Mouse (Mus musculus) left cerebral cortex, postnatal 4 days (tissue): Measurements from ENCODE around the gene Fhod1. TPM values are rescaled to one million over a fixed set of nuclear protein-coding genes. Genes with fewer than 3 reads are reported as not detected.
"Not testable (repeated sequence)": the region's sequence is repeated elsewhere in the genome, so short reads cannot be mapped to it uniquely, and the experiment has no call there.

Experiments used
- DNase-seq: peaks from one replicate; pipeline ENCODE4 v3.0.0-alpha.2; 2022
- intact Hi-C: fragments of 180-260 bp; cut with DNase I; formaldehyde crosslinking; loops from one replicate; pipeline ENCODE4 v1.15.1; 2025
- total RNA-seq, 2 experiments: library from RNA; stranded (reverse); gene quantifications; 2 replicates each; pipeline ENCODE4 v1.2.3; 2021

Gene Fhod1
- total RNA-seq, 2 experiments from 2014 or later: 2.8 to 3.6 TPM

DNA sequence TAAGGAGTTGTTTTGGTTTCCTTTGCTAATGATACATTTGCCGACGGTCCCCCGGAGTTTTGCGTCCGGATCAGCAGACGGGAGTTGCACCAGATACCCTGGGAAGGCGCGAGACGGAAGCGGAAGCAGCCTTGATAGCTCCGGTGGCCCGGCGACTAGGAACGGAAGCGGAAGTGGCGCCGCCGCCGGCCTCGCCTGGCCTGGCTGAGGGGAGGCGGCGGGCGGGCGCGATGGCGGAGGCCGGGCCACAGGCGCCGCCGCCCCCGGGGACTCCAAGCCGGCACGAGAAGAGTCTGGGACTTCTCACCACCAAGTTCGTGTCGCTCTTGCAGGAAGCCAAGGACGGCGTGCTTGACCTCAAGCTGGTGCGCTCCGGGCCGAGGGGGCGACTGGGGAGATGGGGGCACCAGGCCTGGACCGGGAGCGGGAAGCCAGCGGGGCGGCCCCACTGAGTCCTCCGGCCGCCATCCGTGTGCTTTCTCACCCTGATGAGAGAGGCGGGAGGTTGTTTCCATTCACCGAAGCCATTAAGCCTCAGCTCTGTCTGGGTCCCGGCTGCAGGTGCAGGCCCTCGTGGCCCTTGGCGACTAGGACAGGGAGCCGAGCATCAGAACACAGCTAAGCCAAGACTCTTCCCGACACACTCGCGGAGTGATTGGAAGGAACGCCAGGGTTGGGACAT lies 50.1 kb downstream of the Fhod1 start, which contains the start of gene E2f4:
Gene E2f4 (plus strand): TSS at position 153 of the 682 bp plus-strand sequence.
- peak; percentile 91 for DNase-seq
- intact Hi-C loops: no loop called here

DNA sequence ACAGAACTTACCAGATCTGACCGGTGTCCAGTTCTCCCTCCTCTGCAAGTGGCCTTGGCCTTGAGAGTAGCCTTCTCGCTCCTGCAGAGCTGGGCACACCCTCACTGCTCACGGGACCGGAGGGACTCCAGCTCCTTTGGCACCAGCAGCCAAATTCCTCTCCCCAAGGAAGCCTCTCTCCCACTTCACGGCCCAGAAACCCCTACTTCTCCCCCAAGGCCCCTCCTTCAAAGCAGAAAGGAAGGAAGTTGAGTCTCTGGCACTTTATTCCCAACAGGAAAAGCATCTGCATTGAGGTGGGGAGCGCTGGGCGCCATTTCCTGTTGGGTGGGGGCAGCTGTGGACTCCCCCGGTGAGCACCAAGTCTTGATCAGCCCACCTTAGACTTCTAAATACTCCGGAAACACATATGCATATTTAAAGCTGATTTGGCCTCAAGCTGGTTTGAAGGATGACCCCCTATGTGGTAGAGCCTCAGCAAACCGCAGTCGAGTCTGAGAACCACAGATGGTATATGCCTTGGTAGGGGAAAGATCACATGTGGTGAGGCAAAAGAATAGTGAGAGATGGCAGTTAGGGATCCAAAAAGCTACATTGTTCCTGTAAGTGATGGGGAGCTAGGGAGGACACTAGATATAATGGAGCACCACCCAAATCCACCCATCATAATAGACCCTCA lies 51.7 kb downstream of the Fhod1 start, which contains the start of gene Exoc3l:
Gene Exoc3l (minus strand): TSS at position 207 of the 679 bp plus-strand sequence.
- intact Hi-C loops: no loop called here

DNA sequence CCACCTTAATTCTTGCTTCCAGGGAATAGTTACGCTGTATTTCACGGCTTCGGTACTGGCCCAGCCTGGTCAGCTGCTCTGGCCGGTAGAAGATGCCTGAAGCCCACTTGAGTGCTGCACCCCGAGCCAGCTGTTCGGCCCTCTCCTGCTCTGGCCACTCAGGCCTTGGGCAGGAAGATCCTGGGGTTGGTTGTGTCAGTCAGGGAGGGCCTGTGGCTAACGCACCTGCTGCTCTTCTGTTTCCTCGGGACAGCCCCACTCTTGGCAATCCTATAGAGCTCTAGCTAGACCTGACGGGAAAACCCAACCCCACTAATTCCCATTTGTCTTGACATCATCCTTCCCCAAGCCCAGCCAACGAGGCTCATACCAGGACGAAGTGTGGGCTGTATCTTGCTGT lies 52.5 kb downstream of the Fhod1 start:
- no peak for DNase-seq
- intact Hi-C loops: no loop called here

More for the DNA sequence above, 51.7 kb downstream of the Fhod1 start, which contains the start of gene Exoc3l:
- DNase-seq: no peak

DNA sequence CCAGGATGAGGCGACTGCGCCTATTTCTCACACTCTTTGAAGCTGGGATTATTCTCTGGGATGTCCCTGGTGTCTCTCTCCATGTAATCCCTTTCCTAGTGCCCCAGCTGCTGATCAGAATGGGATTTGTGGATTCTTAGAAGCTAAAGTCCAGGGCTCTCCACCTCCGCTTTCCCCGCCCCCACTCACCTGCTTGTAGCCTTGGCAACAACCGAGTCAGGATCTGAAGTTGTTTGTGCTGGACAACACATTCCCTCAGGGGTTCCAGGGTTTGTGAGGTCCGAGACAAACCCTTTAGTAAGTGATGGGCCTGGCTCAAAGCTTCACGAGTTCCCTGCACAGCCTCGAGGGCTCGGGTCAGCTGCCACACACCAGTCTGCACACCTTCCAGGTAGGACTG lies 53.0 kb downstream of the Fhod1 start:
- intact Hi-C loops: no loop called here
- DNase-seq: no peak

DNA sequence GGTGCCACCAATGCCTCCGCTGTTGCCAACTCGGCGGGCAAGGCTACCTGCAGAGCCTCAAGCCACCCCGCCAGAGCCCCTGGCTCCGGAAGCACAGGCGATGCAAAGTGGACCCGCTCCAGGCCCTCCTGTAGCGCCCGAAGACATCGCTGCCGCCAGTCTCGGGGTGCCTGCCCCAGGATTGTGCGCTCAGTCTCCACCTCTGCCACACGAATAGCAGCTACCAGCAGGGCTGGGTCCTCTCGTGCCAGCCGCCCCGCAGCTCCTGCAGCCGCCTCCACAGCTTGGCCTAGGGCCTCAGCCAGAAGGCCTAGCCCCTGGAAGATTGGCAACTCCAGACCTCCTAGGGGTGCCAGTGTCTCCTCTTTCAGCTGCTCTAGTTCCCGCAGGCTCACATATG lies 54.3 kb downstream of the Fhod1 start:
- intact Hi-C loops: no loop called here
- peak; percentile 75 for DNase-seq

DNA sequence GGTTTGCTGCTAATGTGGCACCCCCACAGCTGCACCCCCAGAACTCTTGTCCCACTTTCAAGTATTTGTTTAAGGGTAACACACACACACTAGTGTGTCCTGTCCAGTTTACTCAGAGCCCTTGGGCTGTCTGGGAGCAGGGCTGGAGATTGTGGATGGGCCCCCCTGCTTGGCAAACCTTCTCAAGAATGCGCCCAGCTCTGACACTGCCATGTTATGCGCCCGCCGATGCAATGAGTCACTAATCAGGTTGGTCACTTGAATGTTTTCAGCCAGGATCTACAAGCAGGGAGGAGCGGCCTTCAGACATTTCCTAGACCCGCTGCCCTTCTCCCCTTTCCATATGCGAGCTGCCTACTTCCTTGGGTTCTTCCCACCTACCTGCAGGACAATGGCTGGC lies 55.3 kb downstream of the Fhod1 start:
- DNase-seq: no peak
- intact Hi-C loops: no loop called here

DNA sequence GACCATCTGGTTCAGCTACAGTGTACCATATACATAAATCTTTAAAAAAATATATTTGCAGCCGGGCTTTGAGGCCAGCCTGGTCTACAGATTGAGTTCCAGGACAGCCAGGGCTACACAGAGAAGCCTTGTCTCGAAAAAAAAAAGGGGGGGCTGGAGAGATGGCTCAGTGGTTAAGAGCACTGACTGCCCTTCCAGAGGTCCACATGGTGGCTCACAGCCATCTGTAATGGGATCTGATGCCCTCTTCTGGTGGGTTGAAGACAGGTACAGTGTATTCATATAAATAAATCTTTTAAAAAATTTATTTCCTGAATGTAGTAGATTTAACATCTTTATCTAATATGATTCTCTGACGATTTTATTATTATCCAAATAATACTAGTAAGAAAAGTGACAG lies 56.0 kb downstream of the Fhod1 start:
- DNase-seq, intact Hi-C loops: not testable (repeated sequence)

DNA sequence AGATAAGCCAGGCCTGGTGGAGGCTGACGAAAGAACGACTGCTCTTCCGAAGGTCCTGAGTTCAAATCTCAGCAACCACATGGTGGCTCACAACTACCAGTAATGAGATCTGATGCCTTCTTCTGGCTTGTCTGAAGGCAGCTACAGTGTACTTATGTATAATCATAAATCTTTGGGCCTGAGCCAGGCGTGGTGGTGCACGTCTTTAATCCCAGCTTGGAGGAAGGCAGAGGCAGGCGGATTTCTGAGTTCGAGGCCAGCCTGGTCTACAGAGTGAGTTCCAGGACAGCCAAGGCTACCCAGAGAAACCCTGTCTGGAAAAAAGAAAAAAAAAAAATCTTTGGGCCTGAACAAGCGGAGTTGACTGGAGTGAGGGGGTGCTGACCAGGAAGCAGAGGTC lies 56.4 kb downstream of the Fhod1 start:
- intact Hi-C loops: not testable (repeated sequence)

DNA sequence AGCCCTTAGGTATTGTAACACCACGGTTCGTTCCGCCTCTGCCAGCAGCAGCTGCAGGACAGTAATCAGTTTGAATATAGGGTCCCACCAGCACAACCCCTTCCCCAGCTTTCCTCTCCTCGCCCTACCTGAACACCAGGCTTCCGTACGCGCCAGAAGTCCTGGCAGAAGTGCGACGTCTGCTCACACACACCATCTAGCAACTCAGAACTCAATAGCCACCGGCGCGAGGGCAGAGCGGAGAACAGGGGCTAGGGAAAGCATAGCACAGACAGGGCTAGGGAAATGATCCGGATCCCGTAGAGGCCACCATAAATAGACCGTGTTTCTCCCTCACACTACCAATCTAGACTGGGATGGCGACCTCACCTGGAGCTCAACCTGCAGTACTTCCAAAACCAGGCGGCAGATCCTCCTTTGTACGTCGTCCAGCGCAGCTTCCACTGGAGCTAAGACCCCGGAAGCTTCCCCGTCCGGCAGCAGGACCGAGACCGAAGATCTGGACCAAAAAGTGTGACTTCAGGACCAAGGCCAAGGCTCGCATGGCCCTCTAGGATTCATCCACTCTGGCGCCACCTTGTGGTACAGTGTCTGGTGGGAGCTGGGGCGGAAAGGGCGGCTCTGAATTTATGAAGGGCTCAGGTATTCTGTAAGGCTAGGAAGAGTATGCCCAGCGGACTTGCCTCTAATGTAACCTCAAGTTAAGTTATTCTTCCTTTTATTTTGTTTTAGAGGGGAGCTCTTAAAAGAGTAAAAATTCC lies 57.0 kb downstream of the Fhod1 start:
- intact Hi-C loops: no loop called here
- peak; percentile 94 for DNase-seq

More for the DNA sequence above, 56.4 kb downstream of the Fhod1 start:
- DNase-seq: not testable (repeated sequence)

DNA sequence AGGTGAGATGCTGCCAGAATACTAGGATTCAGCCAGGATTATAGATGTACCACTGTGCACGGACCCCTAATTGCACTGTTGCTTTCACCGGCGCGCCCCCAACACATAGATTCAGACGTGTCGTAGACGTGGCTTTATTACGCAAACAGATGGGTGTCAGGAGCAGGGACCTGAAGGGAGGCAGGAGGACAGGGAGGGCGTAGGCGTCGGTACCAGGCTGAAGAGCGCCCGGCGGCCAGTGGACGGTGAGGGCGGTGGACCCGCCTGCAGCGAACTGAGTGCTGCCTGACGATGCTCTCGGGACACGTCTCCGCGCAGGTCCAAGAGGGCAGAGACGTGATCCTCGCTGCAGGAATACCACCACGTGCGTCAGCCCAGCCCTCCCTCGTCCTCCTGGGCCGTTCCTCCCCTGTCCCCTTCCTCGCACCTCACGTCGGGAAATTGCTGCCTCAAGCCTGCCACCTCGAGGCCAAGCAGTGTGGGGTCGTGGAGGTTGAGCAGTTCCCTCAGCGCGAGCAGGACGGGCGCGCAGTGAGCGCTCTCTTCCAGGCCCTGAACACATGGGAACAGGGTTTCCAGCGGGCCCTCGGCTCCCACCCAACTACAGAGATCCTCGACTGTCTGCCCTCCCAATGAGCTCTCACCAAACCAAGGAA lies 57.8 kb downstream of the Fhod1 start, which contains the start of gene 4931428F04Rik:
Gene 4931428F04Rik (minus strand): TSS at position 60 of the 656 bp plus-strand sequence.
- intact Hi-C loops: no loop called here
- peak; percentile 73 for DNase-seq

DNA sequence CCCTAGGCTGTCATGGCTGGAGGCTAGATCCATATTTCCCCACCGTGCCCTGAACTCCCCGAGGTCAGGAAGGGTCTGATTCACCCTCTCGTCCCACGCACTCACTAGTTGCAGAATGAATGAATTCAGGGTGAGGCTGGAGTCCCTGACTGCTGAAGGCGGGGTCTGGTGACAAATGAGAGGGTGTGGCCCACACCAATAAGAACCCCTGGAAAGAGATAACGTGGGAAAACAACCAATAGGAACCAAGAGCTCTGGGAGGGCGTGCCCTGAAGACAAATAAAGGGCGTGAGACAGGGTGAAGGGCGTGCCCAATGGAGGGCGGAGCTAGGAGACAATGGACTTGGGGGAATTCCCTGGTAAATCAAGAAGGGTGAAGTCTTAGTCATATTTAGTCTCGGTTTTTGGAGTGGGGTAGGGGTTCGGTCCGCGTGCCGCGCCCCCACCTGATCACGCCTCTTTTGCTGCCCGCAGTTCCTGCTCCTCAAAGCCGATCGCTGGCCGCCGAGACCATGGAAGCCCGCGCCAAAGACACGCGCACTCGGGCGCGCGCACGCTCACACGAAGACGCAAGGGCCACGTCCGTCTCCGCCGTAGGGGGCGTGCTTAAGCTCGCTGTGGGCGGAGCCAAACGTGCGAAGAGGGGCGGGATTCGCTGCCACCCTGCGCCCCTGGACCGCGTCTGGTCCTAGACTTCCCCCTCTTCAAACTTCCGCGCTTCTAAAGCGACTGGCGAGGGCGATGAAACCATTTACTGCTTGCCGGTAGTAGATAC lies 58.6 kb downstream of the Fhod1 start:
- DNase-seq: peak; percentile 98
- intact Hi-C loops: no loop called here

DNA sequence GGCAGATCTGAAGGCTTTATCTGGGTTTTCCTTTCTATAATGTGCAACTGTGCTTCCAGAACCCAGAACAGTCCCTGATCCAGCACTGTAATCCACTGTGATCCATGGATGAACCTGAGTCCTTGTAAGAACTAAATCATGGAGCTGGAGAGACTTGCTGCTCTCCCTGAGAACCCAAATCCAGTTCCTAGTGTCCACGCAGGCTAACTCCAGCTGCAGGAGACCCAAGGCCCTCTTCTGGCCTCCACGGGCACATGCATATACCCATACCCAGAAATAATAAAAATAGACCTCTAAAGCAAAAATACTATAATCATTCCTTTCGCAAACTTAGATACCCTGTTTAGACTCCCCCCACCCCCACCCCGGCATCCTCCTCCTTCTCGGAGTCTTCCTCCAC lies 59.5 kb downstream of the Fhod1 start:
- intact Hi-C loops: no loop called here
- no peak for DNase-seq

DNA sequence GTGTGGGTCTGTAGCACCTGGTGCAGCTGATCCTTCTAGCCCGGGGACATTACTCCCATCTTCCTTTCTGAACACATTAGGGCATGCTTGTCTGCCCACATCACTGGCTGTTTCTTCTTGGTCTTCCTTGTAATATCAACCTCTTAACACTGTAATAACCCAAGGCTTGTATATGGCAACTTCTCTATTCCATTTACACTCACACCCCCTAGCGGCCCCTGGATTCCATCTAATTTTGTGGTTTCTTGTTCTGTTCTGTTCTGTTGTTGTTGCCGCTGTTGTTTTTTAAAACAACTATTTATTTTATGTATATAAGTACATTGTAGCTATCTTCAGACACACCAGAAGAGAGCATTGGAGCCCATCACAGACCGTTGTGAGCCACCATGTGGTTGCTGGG lies 60.8 kb downstream of the Fhod1 start:
- DNase-seq: no peak
- intact Hi-C loops: no loop called here

DNA sequence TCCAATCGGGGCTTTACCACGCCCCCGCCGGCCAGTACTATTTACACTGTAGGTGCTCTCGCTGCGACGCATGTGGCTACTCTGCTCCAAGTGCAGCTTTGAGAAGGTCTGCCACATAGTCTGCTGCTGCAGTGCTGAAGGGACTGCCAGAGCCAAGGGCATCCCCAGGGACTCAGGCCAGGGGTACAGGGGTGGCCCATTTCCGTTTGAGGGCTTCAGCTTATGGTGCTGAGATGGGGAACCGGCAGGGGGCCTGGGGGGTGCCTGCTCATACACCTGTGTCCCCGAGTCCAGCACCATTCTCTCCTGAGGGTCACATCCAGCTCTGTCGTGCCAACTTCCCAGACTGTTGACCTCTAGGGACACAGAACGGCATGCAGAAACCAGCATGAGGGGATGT lies 62.2 kb downstream of the Fhod1 start:
- no peak for DNase-seq
- intact Hi-C loops: no loop called here

DNA sequence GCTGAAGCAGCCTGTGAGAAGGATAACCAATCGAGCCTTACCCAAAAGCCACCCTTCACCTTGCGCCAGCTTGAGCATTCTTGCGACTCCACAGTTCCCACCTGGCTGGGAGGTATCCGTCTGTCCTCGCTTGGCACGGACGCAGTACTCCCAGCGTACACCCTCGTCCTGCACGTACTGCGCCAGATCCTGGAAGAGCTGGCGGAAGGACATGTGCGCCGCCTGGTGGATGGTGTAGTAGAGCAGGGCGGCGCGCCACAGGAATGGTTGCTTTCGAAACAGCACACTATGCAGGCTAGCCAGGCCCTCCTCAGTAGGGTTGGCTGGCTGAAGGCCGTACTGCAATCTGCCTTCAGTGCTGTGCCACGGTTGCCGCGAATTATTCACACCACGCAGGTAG lies 64.7 kb downstream of the Fhod1 start:
- intact Hi-C loops: no loop called here
- DNase-seq: no peak

DNA sequence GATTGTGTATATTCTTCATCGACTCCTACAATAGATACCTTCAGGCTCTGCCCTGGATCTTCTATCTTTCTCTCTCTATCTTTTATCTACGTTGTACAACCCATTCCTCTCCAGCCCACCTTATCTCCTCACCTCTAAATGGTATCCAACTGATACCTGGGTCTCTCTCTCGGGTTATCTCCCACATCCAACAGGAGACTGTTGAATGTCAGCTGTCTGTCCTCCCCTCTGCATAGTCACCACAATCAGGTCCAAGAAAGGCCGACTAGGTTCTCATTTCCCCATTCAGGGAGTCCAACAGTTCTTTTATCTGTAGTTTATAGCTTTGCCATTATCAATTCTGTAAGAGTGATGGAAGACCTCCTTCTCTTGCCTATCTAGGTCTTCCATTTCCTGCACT lies 65.5 kb downstream of the Fhod1 start:
- no peak for DNase-seq
- intact Hi-C loops: no loop called here

DNA sequence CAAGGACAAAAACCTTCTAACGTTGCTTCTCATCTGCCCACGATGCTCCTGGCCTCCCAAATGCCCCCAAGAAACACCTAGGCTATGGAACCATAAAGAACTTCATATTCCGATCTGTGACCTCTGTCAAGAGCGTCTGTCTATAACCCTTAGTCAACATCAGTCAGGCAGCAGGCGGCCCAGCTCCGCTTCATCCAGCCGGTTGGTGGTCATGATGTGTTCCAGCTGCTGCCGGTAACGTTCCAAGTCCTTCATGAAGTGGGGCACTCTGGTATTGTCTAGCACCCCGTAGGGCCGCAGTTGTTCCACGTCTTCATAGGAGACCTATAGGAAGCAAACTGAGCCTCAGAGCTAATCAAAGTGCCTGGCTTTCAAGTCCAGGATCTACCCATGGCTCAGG lies 65.9 kb downstream of the Fhod1 start:
- DNase-seq: no peak
- intact Hi-C loops: no loop called here

DNA sequence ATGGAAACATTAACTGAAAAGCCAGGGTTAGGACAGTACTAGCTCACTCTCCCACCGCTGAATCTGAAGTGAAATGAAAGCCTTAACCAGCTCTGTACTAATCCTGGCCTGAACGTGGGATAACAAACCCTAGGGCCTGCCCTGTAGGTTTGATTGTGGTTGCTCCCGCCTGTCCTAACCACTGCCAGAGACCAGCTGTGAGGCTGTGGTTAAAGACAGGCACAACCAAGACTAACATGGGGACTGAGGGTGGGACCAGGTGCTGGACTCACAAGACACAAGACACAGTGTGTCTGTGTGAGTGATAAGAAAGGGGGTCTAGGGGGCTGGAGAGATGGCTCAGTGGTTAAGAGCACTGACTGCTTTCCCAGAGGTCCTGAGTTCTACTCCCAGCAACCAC lies 67.2 kb downstream of the Fhod1 start:
- DNase-seq: no peak
- intact Hi-C loops: no loop called here
